Mouse (Mus musculus) limb, embryonic 14.5 days (tissue): ENCODE results near the gene Trappc1. TPM values are rescaled to one million over a fixed set of nuclear protein-coding genes. Genes with fewer than 3 reads are reported as not detected.

Source experiments
- ATAC-seq: fragments of 200-750 bp; cut with Nextera tagmentation; 2 replicates; pipeline ENCODE4 v1.8.0; 2017; ENCODE audit warnings: low read depth, moderate number of reproducible peaks, moderate TSS enrichment; ENCODE audit not compliant: low FRiP score
- DNase-seq: peaks from one replicate; pipeline ENCODE4 v3.0.0-alpha.2; 2015; ENCODE audit warnings: low spot score
- H3K27ac ChIP-seq: fragments of 300-500 bp; sonication (generic); replicated peaks from 2 replicates; pipeline ENCODE4 v1.5.1; 2014; ENCODE audit warnings: low read depth, mild to moderate bottlenecking, low read length, moderate library complexity, mixed read lengths
- H3K27me3 ChIP-seq: fragments of 300-500 bp; sonication (generic); 2 replicates; pipeline ENCODE4 v1.6.1; 2014; ENCODE audit warnings: low read length, mixed read lengths; ENCODE audit not compliant: control insufficient read depth, insufficient read depth
- H3K36me3 ChIP-seq: fragments of 300-500 bp; sonication (generic); 2 replicates; pipeline ENCODE4 v1.6.1; 2014; ENCODE audit warnings: mild to moderate bottlenecking, low read length, moderate library complexity, mixed read lengths; ENCODE audit not compliant: control insufficient read depth, insufficient read depth
- H3K4me1 ChIP-seq: fragments of 300-500 bp; sonication (generic); 2 replicates; pipeline ENCODE4 v1.6.1; 2014; ENCODE audit warnings: antibody characterized with exemption, low read length, mixed read lengths; ENCODE audit not compliant: control insufficient read depth, insufficient read depth
- H3K4me2 ChIP-seq: fragments of 300-500 bp; sonication (generic); replicated peaks from 2 replicates; pipeline ENCODE4 v1.6.1; 2014; ENCODE audit warnings: low read depth, mild to moderate bottlenecking, low read length, moderate library complexity; ENCODE audit not compliant: severe bottlenecking
- H3K4me3 ChIP-seq: fragments of 300-500 bp; sonication (generic); replicated peaks from 2 replicates; pipeline ENCODE4 v1.5.1; 2014; ENCODE audit warnings: low read length
- H3K9ac ChIP-seq: fragments of 300-500 bp; sonication (generic); 2 replicates; pipeline ENCODE4 v1.6.1; 2014; ENCODE audit warnings: mild to moderate bottlenecking, low read depth, low read length, moderate library complexity; ENCODE audit not compliant: severe bottlenecking
- H3K9me3 ChIP-seq: fragments of 300-500 bp; sonication (generic); 2 replicates; pipeline ENCODE4 v1.6.1; 2016; ENCODE audit warnings: low read length; ENCODE audit not compliant: control insufficient read depth
- POLR2A ChIP-seq: fragments of 200-500 bp; IDR thresholded peaks from 2 replicates; pipeline ENCODE4 v1.8.0; 2012; ENCODE audit warnings: inconsistent platforms, mild to moderate bottlenecking, moderate library complexity, borderline replicate concordance; ENCODE audit not compliant: insufficient read depth, insufficient read length; ENCODE audit errors: extremely low read depth
- WGBS: fragments of 180-500 bp; shearing (Covaris S2); extraction: QIAGEN DNeasy Blood & Tissue Kit; methylation state at CpG from one replicate; pipeline ENCODE4 v1.1.7; 2014; 5-methylcytosine and 5-hydroxymethylcytosine counted together
- polyA plus RNA-seq, 2 experiments: library from polyadenylated mRNA; depleted of rRNA in 1 of 2; stranded (reverse) in 1 of 2; unstranded in 1 of 2; fragments of >200 nt; fragmentation: Nextera tagmentation in 1 of 2; extraction: Ambion mirVana in 1 of 2; gene quantifications; 2 replicates each; pipeline versions ENCODE4 v1.2.1 to v1.2.3; 2012 to 2014

Trappc1 gene
- polyA plus RNA-seq, 2 experiments, result 93.7 to 144 TPM

GRCm38 (mm10) chr11:69327648-69328047 is 3.9 kb downstream of the Trappc1 start:
- TF ChIP-seq POLR2A, result no peak
- Histone ChIP-seq H3K4me3 (no peak overlapping the region), H3K36me3 (no peaks in the 10 kb centered on the region), H3K4me2 (no peak overlapping the region), H3K9ac (no peak overlapping the region), H3K27ac (no peak overlapping the region), H3K4me1 (peaks cover 42% of the 10 kb centered on the region), H3K27me3 (peaks cover 16% of the 10 kb centered on the region), H3K9me3 (no peaks in the 10 kb centered on the region)
- DNase-seq, result no peak
- no peak for ATAC-seq
- 51% methylated on average over 6 of the region's 6 CpGs for WGBS

- no peak overlapping the region for H3K27ac ChIP-seq
- 93% methylated on average over 6 of the region's 6 CpGs for WGBS
- no peak for TF ChIP-seq POLR2A
- no peaks in the 10 kb centered on the region for H3K9me3 ChIP-seq
- no peak overlapping the region for H3K4me3 ChIP-seq
- DNase-seq, result no peak
- ATAC-seq, result no peak
- H3K36me3 ChIP-seq, result no peaks in the 10 kb centered on the region
- peaks cover 16% of the 10 kb centered on the region for H3K27me3 ChIP-seq
- peaks cover 41% of the 10 kb centered on the region for H3K4me1 ChIP-seq
- no peak overlapping the region for H3K9ac ChIP-seq
- H3K4me2 ChIP-seq, result no peak overlapping the region
These were observed 4.7 kb downstream of the Trappc1 start for GRCm38 (mm10) chr11:69328517-69328916.

GRCm38 (mm10) chr11:69331152-69331551 is 7.4 kb downstream of the Trappc1 start:
- H3K4me2 ChIP-seq, result peak overlapping the region; percentile 62
- peak overlapping the region; percentile 9; the same call in 1 of the 2 replicates for H3K27ac ChIP-seq
- H3K4me3 ChIP-seq, result peak overlapping the region; percentile 51; the same call in 1 of the 2 replicates
- no peak for DNase-seq
- H3K9me3 ChIP-seq, result no peaks in the 10 kb centered on the region
- ATAC-seq, result no peak
- peaks cover 16% of the 10 kb centered on the region for H3K27me3 ChIP-seq
- peaks cover 23% of the 10 kb centered on the region for H3K4me1 ChIP-seq
- no peak for TF ChIP-seq POLR2A
- H3K36me3 ChIP-seq, result no peaks in the 10 kb centered on the region
- H3K9ac ChIP-seq, result peak overlapping the region; percentile 55; the same call in 1 of the 2 replicates
- WGBS, result 91% methylated on average over 6 of the region's 6 CpGs

GRCm38 (mm10) chr11:69331929-69332405 is 8.2 kb downstream of the Trappc1 start:
- peaks cover 16% of the 10 kb centered on the region for H3K4me1 ChIP-seq
- peaks cover 9% of the 10 kb centered on the region for H3K27me3 ChIP-seq
- TF ChIP-seq POLR2A, result peak; percentile 63; the same call in 1 of the 2 replicates
- no peaks in the 10 kb centered on the region for H3K9me3 ChIP-seq
- DNase-seq, result peak; percentile 78
- H3K36me3 ChIP-seq, result no peaks in the 10 kb centered on the region
- 2% methylated on average over 24 of the region's 24 CpGs for WGBS
- H3K4me2 ChIP-seq, result peak overlapping the region; percentile 62
- peak; percentile 81 for ATAC-seq
- peak overlapping the region; percentile 9 for H3K27ac ChIP-seq
- H3K9ac ChIP-seq, result peak overlapping the region; percentile 55
- H3K4me3 ChIP-seq, result peak overlapping the region; percentile 51

- Histone ChIP-seq H3K9ac (peak overlapping the region; percentile 55; the same call in 1 of the 2 replicates), H3K9me3 (no peaks in the 10 kb centered on the region), H3K27ac (0 out of 2 replicates have a peak overlapping the region, but pooled peaks have one; percentile 9), H3K36me3 (no peaks in the 10 kb centered on the region), H3K4me1 (peaks cover 15% of the 10 kb centered on the region), H3K4me3 (peak overlapping the region; percentile 51; the same call in 1 of the 2 replicates), H3K27me3 (0 out of 2 replicates have a peak, but pooled peaks cover under 1% of the 10 kb centered on the region), H3K4me2 (peak overlapping the region; percentile 62)
- DNase-seq (no peak), ATAC-seq (no peak)
- 23% methylated on average over 8 of the region's 8 CpGs for WGBS
- TF ChIP-seq POLR2A, result no peak
These were observed 9.0 kb downstream of the Trappc1 start for GRCm38 (mm10) chr11:69332713-69333253.
